Mouse (Mus musculus) intestine, embryonic 16.5 days (tissue): ENCODE measurements at regions not wholly inside any gene's neighbourhood (a gene's known extent, or its start where the extent isn't known, plus 50 kb on each side); places are given as distances from the start of the nearest gene placed in this dataset. TPM values are rescaled to one million over a fixed set of nuclear protein-coding genes. Genes with fewer than 3 reads are reported as not detected.

ENCODE experiments used
- microRNA counts: library from miRNA; unstranded; fragments of <30 nt; microRNA quantifications from one replicate; lab custom pipeline; 2016
- microRNA-seq: library from miRNA; unstranded; fragments of <30 nt; microRNA quantifications from one replicate; pipeline ENCODE4, GENCODE M21; 2016

MicroRNA genes in the stretch of these regions (microRNA counts, 519-probe panel; counts per million panel counts)
- 2,790 counts per million, percentile 70 among the panel's probes with 10 or more counts for microRNA mmu-miR-135a (lab: Ali Mortazavi, UCI)

Small RNA genes in the stretch of these regions (microRNA-seq; reads per million reads assigned to microRNA genes)
- gene Gm22582, result not detected
- 0.91 reads per million for gene Mir1251
- 0.68 reads per million for gene Mir135a-2
